ENCODE assay signal across 12 mouse cellular contexts in the genomic region with DNA sequence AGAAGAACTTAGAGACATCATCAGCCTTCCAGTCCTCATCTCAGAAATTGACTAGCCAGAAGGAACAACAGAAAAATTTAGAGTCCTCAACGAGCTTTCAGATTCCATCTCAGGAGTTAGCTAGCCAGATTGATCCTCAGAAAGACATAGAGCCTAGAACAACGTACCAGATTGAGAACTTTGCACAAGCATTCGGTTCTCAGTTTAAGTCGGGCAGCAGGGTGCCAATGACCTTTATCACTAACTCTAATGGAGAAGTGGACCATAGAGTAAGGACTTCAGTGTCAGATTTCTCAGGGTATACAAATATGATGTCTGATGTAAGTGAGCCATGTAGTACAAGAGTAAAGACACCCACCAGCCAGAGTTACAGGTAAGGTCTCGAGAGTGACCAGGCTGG. TPM values are rescaled to one million over a fixed set of nuclear protein-coding genes. Genes with fewer than 3 reads are reported as not detected.
DNase-seq lines count a peak whose midpoint lies in the region; ATAC-seq and TF ChIP-seq lines count a peak whose summit lies in the region.
"Had no signal": no experiment of that assay in that cellular context is flagged by ENCODE, and none has a peak within 500 bp of the region (broad histone marks: within the 10 kb centered on the region; RNA-seq: fewer than 3 reads in every experiment).

No protein-coding gene starts in this region.

- no peaks in the 10 kb centered on the region for H3K27me3 ChIP-seq in forebrain, embryonic 13.5 days
- H3K27me3 ChIP-seq in limb, embryonic 13.5 days, result no peaks in the 10 kb centered on the region
- no peaks in the 10 kb centered on the region for H3K27me3 ChIP-seq in neural tube, embryonic 15.5 days (replicated peaks)
- H3K27me3 ChIP-seq: limb, embryonic 15.5 days had no signal

- no peaks in the 10 kb centered on the region for H3K9me3 ChIP-seq in forebrain, embryonic 13.5 days (replicated peaks)
- no peaks in the 10 kb centered on the region for H3K9me3 ChIP-seq in limb, embryonic 13.5 days
- no peaks in the 10 kb centered on the region for H3K9me3 ChIP-seq in neural tube, embryonic 15.5 days (replicated peaks)
- H3K9me3 ChIP-seq: limb, embryonic 15.5 days had no signal

- peaks cover 36% of the 10 kb centered on the region for H3K4me1 ChIP-seq in forebrain, embryonic 13.5 days
- peaks cover 28% of the 10 kb centered on the region for H3K4me1 ChIP-seq in limb, embryonic 13.5 days
- peaks cover 37% of the 10 kb centered on the region for H3K4me1 ChIP-seq in neural tube, embryonic 15.5 days

- H3K36me3 ChIP-seq in forebrain, embryonic 13.5 days (ENCODE audit: poor library complexity, severe bottlenecking), result peaks cover 35% of the 10 kb centered on the region
- H3K36me3 ChIP-seq in limb, embryonic 13.5 days, result peaks cover 29% of the 10 kb centered on the region
- peaks cover 6% of the 10 kb centered on the region for H3K36me3 ChIP-seq in neural tube, embryonic 15.5 days

- peak overlapping the region; percentile 89 for H3K4me3 ChIP-seq in left cerebral cortex, adult 2 months
- H3K4me3 ChIP-seq in forebrain, embryonic 13.5 days, result peak overlapping the region; percentile 9; the same call in 1 of the 2 replicates
- peak overlapping the region; percentile 5; the same call in 1 of the 2 replicates for H3K4me3 ChIP-seq in limb, embryonic 13.5 days
- H3K4me3 ChIP-seq in neural tube, embryonic 15.5 days (replicated peaks), result no peak overlapping the region
- H3K4me3 ChIP-seq: limb, embryonic 15.5 days had no signal

- no peak for DNase-seq in left cerebral cortex, adult 2 months (ENCODE audit: extremely low spot score in 1 of 2, low spot score in 2 of 2)
- no peak for DNase-seq in left cerebral cortex, postnatal 36 days (ENCODE audit: low spot score in 2 of 2)
- no peak for DNase-seq in left cerebral cortex, postnatal 4 days
- no peak for DNase-seq in left cerebral cortex, adult 8-10 months (ENCODE audit: low spot score in 2 of 2)
- no peak for DNase-seq in adrenal gland, adult 18-20 months (ENCODE audit: low spot score in 2 of 2)
- DNase-seq: cerebellum, adult 11-12 months; gastrocnemius, postnatal 14 days; right cerebral cortex, adult 18-20 months had no signal

- no peak for ATAC-seq in forebrain, embryonic 13.5 days
- ATAC-seq in limb, embryonic 13.5 days (ENCODE audit: low FRiP score, low read depth), result no peak
- ATAC-seq in neural tube, embryonic 15.5 days (ENCODE audit: low FRiP score), result no peak

- 92% methylated on average over 5 of the region's 5 CpGs for whole genome bisulfite sequencing in forebrain, embryonic 13.5 days
- 90% methylated on average over 5 of the region's 5 CpGs for WGBS in limb, embryonic 13.5 days
- 87% methylated on average over 5 of the region's 5 CpGs for WGBS in neural tube, embryonic 15.5 days

- H3K27ac ChIP-seq in left cerebral cortex, adult 2 months, result no peak overlapping the region; the same call in 1 of the 2 replicates
- no peak overlapping the region for H3K27ac ChIP-seq in forebrain, embryonic 13.5 days
- H3K27ac ChIP-seq in limb, embryonic 13.5 days, result no peak overlapping the region
- H3K27ac ChIP-seq in neural tube, embryonic 15.5 days (replicated peaks), result no peak overlapping the region
- H3K27ac ChIP-seq: limb, embryonic 15.5 days had no signal

- TF ChIP-seq CTCF in left cerebral cortex, adult 2 months (IDR thresholded peaks at IDR 0.05), result no peak

- H3K4me2 ChIP-seq in forebrain, embryonic 13.5 days, result peak overlapping the region; percentile 90
- peak overlapping the region; percentile 86 for H3K4me2 ChIP-seq in limb, embryonic 13.5 days (replicated peaks)
- peak overlapping the region; percentile 80 for H3K4me2 ChIP-seq in neural tube, embryonic 15.5 days
- H3K4me2 ChIP-seq: limb, embryonic 15.5 days had no signal

- intact Hi-C loops in left cerebral cortex, adult 2 months (cut with DNase I), result loop anchor here (5.0 kb wide), 3 partner anchors 75 to 100 kb away; no protein-coding TSS in a partner anchor
- intact Hi-C loops in left cerebral cortex, postnatal 36 days (cut with DNase I), result loop anchor here (5.0 kb wide), 4 partner anchors 40 to 100 kb away; no protein-coding TSS in a partner anchor
- intact Hi-C loops in left cerebral cortex, postnatal 4 days (cut with DNase I), result loop anchor here (10.0 kb wide), 1 partner anchor 107 kb away; no protein-coding TSS in a partner anchor

- no peak overlapping the region for H3K9ac ChIP-seq in forebrain, embryonic 13.5 days
- no peak overlapping the region for H3K9ac ChIP-seq in limb, embryonic 13.5 days
- H3K9ac ChIP-seq in neural tube, embryonic 15.5 days (replicated peaks), result no peak overlapping the region
- H3K9ac ChIP-seq: limb, embryonic 15.5 days had no signal

RNA-seq across cellular contexts. Expression of gene Zfp281, which starts 2.9 kb away (rescaled TPM):
- total RNA-seq in left cerebral cortex, adult 2 months (2021), result 10 to 100 TPM; 34.6 to 38.6 TPM
- 10 to 100 TPM; 33.9 to 36.2 TPM for total RNA-seq in left cerebral cortex, postnatal 36 days (2021)
- 26.6 and 27.9 TPM in 2 replicates for polyA plus RNA-seq in forebrain, embryonic 13.5 days (2015; fragmentation: Nextera tagmentation; extraction: Ambion mirVana)
- polyA plus RNA-seq in limb, embryonic 13.5 days (2015; fragmentation: Nextera tagmentation; extraction: Ambion mirVana), result 26.2 and 27.3 TPM in 2 replicates
- 17.2 and 17.6 TPM in 2 replicates for polyA plus RNA-seq in neural tube, embryonic 15.5 days (2015; fragmentation: Nextera tagmentation; extraction: Ambion mirVana)
- 10 to 100 TPM; 33.3 to 36.0 TPM for total RNA-seq in left cerebral cortex, postnatal 4 days (2021)
- 10 to 100 TPM; 33.5 to 34.4 (median 33.7) TPM for total RNA-seq in left cerebral cortex, adult 8-10 months (2022)
- 10 to 100 TPM; 15.3 to 19.7 TPM for total RNA-seq in adrenal gland, adult 18-20 months (2021)
